Mouse (Mus musculus): ENCODE measurements around the gene Nckipsd. TPM values are rescaled to one million over a fixed set of nuclear protein-coding genes. Genes with fewer than 3 reads are reported as not detected.

Gene Nckipsd
- polyA plus RNA-seq, 1 experiment = 9.7 TPM

GRCm38 (mm10) chr9:108792730-108793129, 15.4 kb upstream of the Nckipsd start:
- no peak for TF ChIP-seq GATA1 (IDR thresholded peaks at IDR 0.05; ENCODE audit: low read length)

DNA sequence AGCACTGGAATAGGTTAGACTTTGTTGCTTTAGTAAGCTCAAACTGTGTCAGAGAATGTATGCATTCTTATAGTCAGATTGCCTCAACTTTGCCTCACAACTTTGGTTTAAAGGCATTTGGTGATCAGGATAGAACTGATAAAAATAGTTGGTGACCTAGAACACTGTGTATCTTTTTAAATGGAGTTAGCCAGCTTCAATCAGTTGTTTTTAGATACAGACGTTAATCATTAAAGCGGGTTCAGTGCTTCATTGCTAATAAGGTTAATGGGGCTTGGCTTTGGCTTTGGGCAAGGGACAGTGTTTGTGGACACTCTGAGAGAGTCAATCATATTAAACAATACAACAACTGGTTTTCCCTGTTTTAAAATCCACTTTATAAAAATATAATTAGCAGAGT, 12.9 kb upstream of the Nckipsd start:
- TF ChIP-seq GATA1 (IDR thresholded peaks at IDR 0.05; ENCODE audit: low read length) = no peak

DNA sequence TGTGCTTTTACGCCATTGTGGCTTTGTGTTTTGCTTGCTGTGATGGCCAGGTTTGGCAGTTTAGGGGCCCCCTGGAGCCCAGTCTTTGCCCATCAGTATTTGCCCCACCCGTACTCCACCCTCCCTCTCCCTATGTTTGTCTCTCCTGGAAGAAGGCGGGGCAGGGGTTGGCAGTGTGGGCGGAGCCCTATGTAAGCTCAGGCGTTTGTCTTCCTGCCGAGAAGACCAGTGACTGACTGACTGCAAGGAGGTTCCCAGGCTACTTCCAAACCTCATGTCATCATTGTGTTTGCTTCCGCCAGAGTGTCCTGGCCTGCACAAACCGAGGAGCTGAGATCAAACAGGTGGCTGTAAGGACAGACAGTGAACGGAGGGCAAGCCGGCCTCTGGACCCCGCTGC, 12.4 kb upstream of the Nckipsd start:
- no peak for TF ChIP-seq GATA1 (IDR thresholded peaks at IDR 0.05; ENCODE audit: low read length)

DNA sequence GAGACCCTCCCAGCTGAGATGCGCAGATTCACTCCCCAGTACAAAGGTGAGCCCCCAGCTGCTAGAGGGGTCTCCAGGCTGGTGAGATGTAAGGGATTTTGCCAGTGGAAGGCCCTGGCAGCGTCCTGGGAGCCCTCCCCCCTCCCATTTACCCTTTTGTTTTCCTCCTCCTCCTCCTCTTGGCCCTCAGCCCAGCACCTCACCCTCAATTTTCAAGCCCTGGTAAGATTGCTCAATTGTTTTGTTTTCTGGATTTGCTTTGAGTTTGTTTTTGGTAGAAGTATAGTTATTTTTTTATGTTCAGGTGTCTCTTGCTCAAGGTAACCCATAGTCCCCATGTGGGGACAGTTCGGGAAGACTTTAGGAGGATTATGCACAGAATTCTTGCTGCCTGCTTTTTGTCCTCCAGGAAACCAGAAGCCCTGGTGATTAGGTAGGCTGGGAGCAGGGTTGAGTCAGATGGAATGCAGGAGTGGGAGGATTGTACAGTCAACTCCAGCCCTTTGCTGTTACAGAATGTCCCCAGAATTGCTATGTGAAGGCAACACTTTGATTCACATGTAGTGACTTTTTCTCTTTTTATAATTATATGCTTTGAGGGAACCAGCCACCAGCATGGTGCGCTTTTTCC, 11.7 kb upstream of the Nckipsd start:
- no peak for TF ChIP-seq GATA1 (IDR thresholded peaks at IDR 0.05; ENCODE audit: low read length)

DNA sequence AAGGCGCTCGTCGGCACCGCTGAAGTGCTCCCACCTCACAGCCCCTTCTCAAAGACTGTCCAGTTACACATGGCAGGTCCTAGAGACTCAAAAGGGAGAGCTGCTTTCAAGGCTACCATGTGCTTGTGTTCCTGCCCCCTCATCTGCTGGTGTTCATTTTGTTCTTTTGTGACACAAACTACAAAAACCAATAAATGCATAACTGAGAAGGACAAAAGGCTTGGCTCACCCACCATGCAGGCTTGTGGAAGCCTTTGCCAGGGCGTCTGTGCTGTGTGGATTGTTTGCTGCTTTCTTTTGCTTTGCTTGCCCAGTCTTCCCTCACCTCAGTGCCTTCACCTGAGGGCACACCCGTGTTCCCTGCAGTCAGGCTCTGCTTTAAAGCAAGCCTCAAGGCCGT, 10.7 kb upstream of the Nckipsd start:
- no peak for TF ChIP-seq GATA1 (IDR thresholded peaks at IDR 0.05; ENCODE audit: low read length)

DNA sequence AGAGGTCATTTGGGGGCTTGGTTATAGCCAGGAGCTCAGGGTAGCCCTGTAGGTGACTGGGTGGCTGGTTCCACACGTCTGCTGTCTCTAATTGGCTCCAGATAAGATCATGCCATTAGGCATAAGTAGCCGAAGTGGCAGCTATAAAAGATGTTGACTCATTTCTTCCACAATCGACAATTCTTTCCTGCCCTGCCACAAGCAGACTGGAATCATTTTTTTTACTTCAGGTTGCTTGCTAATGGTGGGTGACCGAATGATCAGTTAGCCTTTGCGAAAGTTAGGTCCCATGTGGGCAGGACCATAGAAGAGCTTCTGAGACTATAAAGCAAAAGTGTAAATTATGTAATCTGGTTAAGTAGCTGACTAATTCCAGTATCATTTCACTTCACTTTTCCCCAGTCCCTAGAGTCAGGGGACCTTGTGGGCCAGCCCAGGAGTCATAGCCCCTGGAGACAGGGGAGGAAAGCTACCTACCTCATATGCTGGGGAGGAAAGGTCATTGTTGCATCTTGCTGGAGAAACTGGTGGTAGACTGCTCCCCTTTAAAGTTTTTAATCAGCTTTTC, 9.6 kb upstream of the Nckipsd start:
- no peak for TF ChIP-seq GATA1 (IDR thresholded peaks at IDR 0.05; ENCODE audit: low read length)

DNA sequence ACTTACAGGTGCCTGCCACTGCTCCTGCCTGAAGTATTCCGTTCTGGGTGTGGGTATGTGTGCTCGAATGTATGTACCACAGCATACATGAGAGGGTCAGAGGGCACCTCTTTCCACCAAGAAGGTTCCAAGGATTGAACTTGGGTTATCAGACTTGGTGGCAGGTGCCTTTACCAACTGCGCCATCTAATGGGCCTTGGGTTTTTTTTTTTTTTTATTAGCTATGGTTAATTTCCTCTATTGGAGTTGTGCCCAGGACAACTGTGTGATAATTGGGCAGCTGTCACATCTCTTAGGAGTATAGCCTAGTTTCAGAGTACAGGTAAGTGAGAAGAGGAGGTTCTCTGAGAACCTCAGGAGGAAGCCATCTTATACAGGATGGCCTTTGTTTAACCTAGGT, 8.6 kb upstream of the Nckipsd start:
- no peak for TF ChIP-seq GATA1 (IDR thresholded peaks at IDR 0.05; ENCODE audit: low read length)

DNA sequence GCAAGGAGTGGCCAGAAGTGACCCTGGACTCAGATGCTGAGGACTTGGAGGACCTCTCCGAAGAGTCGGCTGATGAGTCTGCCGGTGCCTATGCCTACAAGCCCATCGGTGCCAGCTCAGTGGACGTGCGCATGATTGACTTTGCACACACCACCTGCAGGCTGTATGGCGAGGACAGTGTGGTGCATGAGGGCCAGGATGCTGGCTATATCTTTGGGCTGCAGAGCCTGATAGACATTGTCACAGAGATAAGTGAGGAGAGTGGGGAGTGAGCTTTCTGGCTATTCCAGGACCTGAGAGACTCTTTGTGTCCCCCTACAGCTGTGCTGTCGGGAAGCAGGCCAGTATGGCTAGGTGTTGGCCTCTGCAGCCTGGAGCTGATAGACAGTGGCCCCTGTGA, 2.4 kb upstream of the Nckipsd start:
- no peak for TF ChIP-seq GATA1 (IDR thresholded peaks at IDR 0.05; ENCODE audit: low read length)

GRCm38 (mm10) chr9:108806379-108806778, 1.8 kb upstream of the Nckipsd start:
- TF ChIP-seq GATA1 (IDR thresholded peaks at IDR 0.05; ENCODE audit: low read length) = no peak

DNA sequence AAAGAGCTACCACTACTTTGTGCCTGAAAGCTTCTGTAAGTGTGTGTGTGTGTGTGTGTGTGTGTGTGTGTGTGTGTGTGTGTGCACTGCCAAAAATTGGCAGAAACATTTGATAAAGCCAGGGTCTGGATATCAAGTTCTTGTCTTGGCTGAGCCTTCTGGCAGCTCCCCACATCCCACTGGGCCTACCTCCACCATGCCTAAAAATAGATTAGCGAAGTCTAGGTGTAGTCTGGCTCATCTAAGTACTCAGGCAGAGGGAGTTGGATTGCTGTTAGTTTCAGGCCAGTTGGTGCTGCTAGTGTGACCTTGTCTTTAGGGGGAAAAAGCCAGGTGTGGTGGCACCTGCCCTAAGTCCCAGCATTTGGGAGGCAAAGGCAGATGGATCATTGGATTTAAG, 1.3 kb upstream of the Nckipsd start:
- no peak for TF ChIP-seq GATA1 (IDR thresholded peaks at IDR 0.05; ENCODE audit: low read length)

DNA sequence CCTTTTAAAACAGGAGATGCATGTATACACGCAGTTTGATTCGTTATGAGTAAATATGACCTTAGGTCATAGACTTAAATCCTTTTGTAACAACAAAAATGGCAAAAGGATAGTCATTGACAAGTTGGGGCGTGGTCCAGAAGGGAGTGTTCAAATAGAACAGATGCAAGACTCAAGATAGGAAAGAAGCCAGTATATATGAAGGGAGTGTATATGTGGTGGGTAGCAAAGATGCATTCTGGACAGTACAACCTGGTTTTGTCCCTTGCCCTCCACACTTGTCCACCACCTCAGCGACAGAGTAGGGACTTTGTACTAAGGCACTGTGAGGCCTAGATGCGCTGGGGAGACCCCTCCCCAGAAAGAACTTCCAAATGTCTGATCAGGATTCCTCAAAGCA, 494 bp upstream of the Nckipsd start:
- no peak for TF ChIP-seq GATA1 (IDR thresholded peaks at IDR 0.05; ENCODE audit: low read length)

GRCm38 (mm10) chr9:108809188-108809587, 1.0 kb downstream of the Nckipsd start:
- no peak for TF ChIP-seq GATA1 (IDR thresholded peaks at IDR 0.05; ENCODE audit: low read length)

DNA sequence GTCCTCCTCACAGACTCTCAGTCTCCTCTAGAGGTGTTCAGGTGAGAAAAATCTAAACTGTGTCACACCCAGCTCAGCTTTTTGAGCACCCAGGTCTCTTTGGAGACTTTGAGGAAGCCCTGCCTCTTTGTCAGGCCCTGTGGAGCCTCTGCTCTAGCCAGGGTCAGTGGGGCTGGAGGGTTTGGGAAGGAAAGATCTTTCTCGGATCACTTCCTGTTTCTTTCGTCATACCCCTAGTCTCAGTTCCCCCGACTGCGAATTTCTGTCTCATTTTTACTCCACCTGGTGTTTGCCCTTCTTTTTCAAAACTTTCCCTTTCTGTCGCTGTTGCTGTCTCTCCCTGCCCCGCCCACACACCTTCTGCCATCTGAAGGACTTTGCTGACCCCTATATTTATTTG, 1.6 kb downstream of the Nckipsd start:
- no peak for TF ChIP-seq GATA1 (IDR thresholded peaks at IDR 0.05; ENCODE audit: low read length)

- no peak for TF ChIP-seq GATA1 (IDR thresholded peaks at IDR 0.05; ENCODE audit: low read length)
Measured at GRCm38 (mm10) chr9:108810516-108810915, 2.3 kb downstream of the Nckipsd start.

DNA sequence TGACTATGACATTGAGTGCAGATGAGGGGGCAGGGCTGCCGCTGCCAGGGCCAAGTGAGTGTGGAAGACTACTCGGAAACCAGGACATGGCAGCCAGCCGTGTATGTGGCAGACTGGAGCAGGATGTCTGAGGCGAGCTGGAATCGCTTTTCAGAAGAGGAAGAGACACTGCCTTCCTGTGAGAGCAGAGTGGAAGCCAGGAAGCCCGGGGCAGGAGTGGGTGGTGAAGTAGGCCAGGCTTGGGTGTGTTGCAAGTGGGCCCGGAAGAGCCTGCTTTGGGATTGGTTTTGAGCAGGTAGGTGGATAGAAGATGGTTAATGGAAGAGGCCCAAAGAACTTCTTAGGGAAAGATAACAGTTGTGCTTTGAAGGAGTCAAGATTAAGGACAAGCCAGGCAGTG, 7.4 kb downstream of the Nckipsd start:
- no peak for TF ChIP-seq GATA1 (IDR thresholded peaks at IDR 0.05; ENCODE audit: low read length)

- TF ChIP-seq GATA1 (IDR thresholded peaks at IDR 0.05; ENCODE audit: low read length) = no peak
Measured at GRCm38 (mm10) chr9:108819495-108819894, 11.3 kb downstream of the Nckipsd start.

GRCm38 (mm10) chr9:108820077-108820476, 11.9 kb downstream of the Nckipsd start:
- no peak for TF ChIP-seq GATA1 (IDR thresholded peaks at IDR 0.05; ENCODE audit: low read length)
